Mouse (Mus musculus): ENCODE data around the gene Kif5a.

Kif5a gene

DNA sequence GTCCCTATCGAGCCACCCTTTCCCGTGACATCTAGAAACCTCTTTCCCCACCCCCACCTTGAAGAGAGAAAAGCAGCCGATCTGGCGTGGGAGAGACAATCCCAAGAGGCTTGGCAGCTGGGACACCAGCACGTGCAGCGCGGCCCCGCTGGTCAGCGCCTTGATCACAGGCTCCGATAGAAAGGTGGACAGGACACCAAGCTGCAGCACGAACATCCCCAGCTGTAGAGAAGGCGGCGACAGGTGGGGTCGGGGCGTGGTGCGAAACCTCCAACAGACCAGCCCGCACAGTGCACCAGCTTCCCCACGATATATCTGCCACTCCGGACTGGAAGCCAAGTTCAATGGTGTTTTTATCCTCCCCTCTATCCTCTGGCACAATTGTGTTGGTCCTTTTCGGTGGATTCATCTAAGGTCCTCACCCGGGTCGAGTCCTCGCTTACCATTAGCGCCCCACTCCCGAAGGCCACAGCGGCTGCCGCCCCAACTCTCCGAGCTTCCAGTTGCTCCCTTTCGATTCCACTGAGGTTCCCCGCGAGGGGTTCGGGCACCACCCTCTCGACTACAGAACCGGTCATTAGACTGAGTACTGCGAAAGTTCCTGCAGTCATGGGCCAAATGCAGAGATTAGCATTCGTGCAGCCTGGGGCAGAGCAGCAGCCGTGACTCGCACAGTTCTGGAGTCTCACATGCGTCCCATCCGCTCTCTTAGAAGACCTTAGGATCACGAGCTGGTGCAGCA lies 84.7 kb downstream of the Kif5a start:
- DNase-seq (ENCODE audit: extremely low spot score, low spot score) = peak; percentile 47

DNA sequence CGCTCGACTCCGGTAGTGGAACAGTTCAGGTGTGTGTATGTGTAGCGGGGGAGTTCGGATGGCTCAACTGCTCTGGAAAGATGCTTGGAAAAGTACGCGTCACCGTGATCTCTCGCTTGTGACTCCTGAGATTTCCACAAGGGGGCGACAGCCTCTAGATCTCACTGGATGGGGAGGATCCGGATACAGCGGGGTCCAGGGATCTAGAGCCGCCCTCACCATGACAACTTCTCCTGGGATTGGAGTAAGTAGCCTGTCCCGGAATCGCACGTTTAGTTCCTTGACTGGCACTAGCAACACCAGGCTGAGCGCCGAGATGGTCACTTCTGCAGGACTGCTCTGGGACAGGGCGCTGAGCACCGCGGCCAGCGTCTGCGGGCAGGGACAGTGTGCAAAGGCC lies 85.4 kb downstream of the Kif5a start:
- peak; percentile 93 for DNase-seq (ENCODE audit: extremely low spot score, low spot score)

DNA sequence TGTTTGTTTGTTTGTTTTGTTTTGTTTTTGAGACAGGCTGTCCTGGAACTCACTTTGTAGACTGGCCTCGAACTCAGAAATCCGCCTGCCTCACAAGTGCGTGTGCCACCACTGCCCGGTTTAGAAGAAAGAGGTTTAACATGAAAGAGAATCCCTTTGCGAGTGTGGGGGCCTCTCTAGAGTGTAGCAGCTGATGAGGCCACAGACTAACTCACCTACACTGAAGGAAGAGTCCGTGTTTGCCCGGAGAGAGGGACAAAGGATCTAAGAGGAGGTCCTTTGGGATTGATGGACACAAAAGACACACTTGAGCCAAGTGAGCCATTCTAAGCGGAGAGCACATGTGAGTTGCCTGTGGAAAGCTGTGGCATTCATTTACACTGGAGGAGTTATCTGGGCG lies 85.9 kb downstream of the Kif5a start:
- no peak for DNase-seq (ENCODE audit: extremely low spot score, low spot score)

DNA sequence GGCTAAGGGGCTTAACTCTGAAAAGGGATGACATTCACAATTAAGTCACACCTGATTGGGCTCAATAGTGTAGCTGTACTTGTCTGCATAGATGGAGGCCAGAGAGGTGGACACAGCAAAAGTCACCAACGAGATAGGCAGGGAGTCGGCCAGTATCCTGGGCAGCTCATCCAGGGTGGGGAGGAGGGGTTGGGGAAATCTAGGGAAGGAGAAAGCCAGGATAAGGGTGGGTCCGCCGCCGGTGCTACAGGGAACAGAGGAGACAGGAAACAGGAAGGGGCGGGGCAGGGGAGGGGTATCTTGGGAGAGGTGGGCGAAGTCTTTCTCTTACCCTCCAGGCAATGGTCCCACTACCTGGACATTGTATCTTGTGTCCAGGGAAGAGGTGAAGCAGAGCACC lies 86.4 kb downstream of the Kif5a start:
- DNase-seq (ENCODE audit: extremely low spot score, low spot score) = peak; percentile 17

DNA sequence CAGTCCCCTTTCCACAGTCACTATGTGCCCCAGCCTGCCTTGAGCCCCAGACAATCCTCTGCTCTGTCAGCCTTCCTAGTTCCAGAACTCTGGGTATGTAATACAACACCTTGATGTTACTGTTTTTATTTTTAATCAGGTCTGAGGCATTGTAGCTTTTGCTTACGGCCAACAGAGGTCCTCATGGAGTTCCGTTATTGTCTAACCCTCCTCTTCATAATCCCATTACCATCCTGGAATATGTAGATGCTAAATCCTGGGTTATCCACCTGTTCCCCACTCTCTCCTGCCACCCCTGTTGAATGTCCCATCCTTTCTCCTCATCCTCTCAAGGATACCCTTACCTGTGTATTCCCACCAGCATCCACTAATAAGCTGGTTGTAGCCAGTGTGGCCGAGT lies 86.9 kb downstream of the Kif5a start:
- no peak for DNase-seq (ENCODE audit: extremely low spot score, low spot score)

Measured in neural tube, embryonic 10.5 days (tissue).